Mouse (Mus musculus): ENCODE data around the gene Atoh8.

DNA sequence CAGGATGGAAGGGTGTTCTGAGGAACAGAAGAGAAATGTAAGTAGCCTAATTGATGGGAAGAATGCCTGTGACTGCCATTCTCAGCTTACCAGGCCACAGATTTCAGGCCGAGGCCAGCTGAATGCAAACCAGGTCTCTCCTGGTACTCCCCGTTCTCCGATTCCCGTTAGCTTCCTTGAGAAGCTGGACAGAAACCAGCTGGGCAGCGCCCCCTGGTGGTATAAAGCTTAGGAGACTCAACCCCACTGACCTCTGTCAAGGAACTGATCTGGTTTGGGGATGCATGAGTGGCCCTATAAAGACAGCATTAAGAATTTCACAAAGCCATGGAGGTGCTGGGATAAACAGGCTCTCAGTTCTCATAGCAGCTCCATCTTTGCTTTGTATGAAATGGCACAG lies 1.7 kb upstream of the Atoh8 start:
- TF ChIP-seq CTCF (IDR thresholded peaks at IDR 0.05; ENCODE audit: low read depth) (peak; percentile 93), EP300 (IDR thresholded peaks at IDR 0.05; ENCODE audit: low read depth) (no peak)

Measured in liver, embryonic 14.5 days (tissue).